Mouse (Mus musculus): Measurements from ENCODE around the gene Lsr.

DNA sequence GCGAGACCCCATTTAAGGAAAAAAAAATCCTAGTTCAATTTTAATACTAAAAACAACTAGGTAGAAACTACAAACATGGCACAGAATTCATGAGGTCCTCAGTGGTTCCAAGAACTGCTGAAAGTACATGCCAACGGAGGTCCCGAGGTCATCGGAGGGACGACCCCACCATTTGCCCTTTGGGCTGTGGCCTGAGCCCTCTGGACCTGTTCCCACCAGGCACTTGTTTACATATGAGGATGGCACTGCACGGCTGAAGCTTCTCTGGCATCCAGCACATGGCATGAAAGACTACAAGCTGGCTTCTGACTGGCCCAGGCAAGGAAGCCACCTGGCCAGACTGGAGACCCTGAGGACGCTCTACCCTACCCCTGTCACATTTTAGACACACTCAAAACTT lies 8.9 kb downstream of the Lsr start:
- TF ChIP-seq CHD2 (IDR thresholded peaks at IDR 0.05; ENCODE audit: low read depth, low read length) (no peak), HCFC1 (IDR thresholded peaks at IDR 0.05; ENCODE audit: borderline replicate concordance, insufficient read depth, low read length) (no peak)

Data from ES-E14 (cell line).